Mouse (Mus musculus) lung, adult 2 months (tissue): ENCODE data around the gene Gm21818.
"Not testable (repeated sequence)": the region's sequence is repeated elsewhere in the genome, so short reads cannot be mapped to it uniquely, and the experiment has no call there.

ENCODE experiments used
- CTCF ChIP-seq: fragments of 200-500 bp; IDR thresholded peaks from 2 replicates; pipeline ENCODE4 v1.5.1; 2011; ENCODE audit warnings: mild to moderate bottlenecking, low read length, control low read depth; ENCODE audit not compliant: insufficient read depth
- POLR2A ChIP-seq: fragments of 200-500 bp; IDR thresholded peaks from 2 replicates; pipeline ENCODE4 v1.6.1; 2011; ENCODE audit warnings: low read depth, mild to moderate bottlenecking, control low read depth, low read length, borderline replicate concordance; ENCODE audit errors: extremely low read depth

- not testable (repeated sequence) for TF ChIP-seq POLR2A, CTCF
These were observed 32.3 kb upstream of the Gm21818 start, which contains the start of gene Gm20767 for GRCm38 (mm10) chr13:120139946-120140345.
